Mouse (Mus musculus): ENCODE data around the gene Fbxo24. TPM values are rescaled to one million over a fixed set of nuclear protein-coding genes. Genes with fewer than 3 reads are reported as not detected.
A peak's percentile ranks its signal among the peaks of the same experiment; 100 is the strongest.
"Not testable (repeated sequence)": the region's sequence is repeated elsewhere in the genome, so short reads cannot be mapped to it uniquely, and the experiment has no call there.

Fbxo24 gene
- total RNA-seq, 2 experiments from 2014 or later = 0.20 to 0.47 TPM

DNA sequence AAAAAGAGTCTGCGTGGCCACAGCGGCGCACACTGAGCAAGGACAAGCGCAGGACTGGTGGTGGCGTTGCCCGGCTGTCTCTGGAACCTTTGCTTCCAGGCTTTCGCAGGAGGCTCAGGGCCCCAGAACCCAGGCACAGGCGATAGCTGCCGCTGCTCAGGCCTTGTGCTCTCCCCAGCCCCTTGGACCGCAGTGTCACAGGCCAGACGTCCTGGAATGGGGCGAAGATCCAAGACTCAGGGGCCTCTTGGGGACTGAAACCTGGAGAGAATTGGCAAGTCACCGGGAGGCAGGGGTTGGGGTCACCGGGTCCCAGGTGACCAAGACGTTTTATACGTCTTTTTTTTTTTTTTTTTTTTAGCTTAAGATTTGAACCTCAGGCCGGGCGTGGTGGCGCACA, 15.7 kb upstream of the Fbxo24 start:
- DNase-seq (ENCODE audit: low spot score in 2 of 2) = no peak

DNA sequence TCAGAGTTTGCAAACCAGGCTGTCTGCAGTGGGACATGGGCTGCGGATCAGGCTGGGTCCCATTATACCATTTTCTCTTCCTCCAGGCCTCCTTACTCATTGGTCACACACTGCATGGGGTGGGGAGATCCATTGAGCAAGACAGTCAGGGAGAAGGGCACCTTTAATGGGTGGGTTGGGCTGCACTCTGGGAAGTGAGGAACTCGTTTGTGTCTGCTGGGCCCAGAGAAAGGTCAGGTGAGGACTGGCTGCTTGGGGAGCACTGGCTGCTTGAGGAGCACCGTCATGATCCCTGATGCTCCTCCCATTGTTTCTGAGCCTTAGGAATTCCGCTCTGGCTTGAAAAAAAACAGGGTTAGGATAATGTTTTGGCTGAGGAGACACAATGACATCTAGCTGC, 14.1 kb upstream of the Fbxo24 start:
- no peak for DNase-seq (ENCODE audit: low spot score in 2 of 2)

DNA sequence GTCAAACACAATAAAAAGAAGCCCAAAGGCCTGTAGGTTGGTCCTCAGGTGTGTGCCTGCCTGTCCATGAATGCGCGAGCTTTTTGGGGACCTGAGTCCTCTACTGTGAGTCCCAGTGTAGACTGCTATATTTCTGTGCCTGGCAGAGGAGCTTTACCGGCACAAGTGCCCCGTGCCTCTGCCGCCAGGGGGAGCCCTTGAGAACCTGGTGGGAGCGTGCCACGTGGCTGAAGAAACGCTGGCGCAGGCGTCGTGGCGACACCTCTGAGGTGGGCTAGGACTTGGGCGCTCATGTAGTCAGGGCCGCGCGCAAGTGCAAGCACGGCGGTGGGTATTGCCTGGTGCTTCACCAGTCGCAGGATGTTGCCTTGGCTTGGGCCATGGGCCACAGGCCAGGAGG, 12.3 kb upstream of the Fbxo24 start, which contains the start of gene Sap25:
Gene Sap25, plus strand, starts transcription at position 281 of the 400 bp plus-strand sequence.
- no peak for DNase-seq (ENCODE audit: low spot score in 2 of 2)

DNA sequence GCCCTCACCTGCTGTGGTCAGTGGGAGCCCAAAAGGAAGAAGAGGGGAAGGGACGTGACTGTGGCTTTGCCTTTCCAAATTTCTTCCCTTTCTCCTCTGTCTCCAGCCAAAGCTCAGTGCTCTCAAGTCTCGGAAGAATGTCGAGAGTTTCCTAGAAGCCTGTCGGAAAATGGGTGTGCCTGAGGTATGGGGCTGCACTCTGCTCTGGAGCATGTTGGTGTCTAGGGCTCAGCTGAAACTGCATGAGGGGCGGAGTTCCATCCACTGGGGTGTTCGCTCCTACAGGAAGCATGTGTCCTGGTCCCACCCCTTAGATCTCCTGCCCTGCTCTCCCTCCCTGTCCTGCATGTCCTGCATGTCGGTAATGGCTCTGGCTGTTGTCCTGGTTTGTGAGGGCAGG, 10.7 kb upstream of the Fbxo24 start:
- DNase-seq (ENCODE audit: low spot score in 2 of 2) = no peak

DNA sequence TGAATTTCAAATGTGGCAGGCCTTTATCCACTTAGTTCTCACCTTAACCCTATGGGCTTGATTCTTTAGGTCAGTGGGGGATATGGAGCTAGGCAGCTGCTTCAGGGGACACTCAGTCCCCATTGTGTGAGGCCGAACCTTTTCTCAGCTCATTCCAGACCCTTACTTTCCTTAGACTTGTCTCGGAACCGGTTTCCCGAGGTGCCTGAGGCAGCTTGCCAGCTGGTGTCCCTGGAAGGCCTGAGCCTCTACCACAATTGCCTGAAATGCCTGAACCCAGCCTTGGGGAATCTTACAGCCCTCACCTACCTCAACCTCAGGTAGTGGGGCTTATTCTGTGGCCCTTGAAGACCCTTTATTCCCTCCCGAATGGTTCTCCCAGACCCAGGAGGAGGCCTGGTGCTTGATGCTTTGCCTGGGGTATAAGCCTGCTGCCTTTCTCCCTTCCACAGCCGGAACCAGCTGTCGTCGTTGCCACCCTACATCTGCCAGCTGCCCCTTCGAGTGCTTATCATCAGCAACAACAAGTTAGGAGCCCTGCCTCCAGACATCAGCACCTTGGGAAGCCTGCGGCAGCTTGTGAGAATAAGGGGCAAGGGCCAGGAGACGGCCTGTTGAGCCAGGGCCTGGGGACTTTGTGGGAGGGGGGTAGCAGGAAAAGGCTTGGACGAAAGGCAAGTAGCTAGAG, 4.7 kb upstream of the Fbxo24 start:
- DNase-seq (ENCODE audit: low spot score in 2 of 2) = no peak

DNA sequence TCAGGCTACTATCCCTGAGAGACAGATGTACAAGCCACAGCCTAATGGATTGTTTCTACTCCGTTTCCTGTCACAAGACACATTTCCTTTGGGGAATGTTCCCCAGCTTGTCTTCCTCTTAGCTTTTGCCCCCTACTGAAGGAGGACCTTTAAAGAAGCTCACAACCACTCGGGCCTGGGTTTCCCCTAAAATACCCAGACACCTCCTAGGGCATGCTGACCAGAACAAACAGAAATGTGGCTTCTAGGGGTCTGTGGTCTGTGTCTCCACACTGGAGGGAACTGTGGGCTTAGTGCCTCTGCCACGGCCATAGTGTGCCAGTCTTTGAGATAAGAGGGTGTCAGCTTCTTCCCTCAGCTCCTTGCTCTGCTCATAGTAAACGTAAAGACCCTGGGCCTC, 2.8 kb upstream of the Fbxo24 start:
- no peak for DNase-seq (ENCODE audit: low spot score in 2 of 2)

DNA sequence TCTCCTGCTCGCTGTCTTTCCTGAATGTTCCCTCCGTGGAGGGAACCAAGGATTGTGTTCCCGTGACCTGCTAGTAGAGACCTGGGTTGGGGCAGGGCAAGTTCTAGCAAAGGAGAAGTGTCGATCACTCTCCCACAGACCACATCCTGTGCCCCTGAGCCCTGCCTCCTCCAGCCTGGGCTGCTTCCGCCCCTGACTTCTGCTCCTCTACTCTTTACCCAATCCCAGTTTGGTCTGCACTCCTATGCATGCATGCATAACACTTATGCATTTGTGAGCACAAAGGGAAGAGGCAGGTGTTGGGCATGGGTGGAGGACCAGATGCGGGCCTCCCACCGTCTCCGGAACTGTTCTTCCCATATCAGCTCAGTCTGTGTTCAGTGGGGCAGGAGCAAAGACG, 2.4 kb upstream of the Fbxo24 start:
- DNase-seq (ENCODE audit: low spot score in 2 of 2) = peak; percentile 41 to 66

DNA sequence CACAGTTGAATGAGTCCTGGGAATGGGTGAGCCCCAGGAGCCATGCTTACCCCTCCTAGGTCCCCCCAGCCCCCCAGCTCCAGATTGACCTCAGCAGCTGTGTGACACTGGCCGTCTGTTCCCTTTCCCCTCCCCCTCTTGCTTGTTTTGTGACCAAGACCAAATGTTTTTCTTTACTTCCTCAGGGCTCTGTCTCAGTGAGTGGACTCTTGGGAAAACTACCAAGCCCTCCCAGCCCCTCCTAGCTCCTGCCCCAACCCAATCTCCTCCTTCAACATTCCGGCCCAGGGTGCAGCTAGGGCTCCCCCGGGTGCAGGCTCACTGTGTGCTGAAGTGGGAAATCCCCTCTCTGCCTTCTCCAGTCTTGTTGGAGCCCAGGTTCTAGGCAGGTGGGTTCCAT, 1.8 kb upstream of the Fbxo24 start:
- no peak for DNase-seq (ENCODE audit: low spot score in 2 of 2)

DNA sequence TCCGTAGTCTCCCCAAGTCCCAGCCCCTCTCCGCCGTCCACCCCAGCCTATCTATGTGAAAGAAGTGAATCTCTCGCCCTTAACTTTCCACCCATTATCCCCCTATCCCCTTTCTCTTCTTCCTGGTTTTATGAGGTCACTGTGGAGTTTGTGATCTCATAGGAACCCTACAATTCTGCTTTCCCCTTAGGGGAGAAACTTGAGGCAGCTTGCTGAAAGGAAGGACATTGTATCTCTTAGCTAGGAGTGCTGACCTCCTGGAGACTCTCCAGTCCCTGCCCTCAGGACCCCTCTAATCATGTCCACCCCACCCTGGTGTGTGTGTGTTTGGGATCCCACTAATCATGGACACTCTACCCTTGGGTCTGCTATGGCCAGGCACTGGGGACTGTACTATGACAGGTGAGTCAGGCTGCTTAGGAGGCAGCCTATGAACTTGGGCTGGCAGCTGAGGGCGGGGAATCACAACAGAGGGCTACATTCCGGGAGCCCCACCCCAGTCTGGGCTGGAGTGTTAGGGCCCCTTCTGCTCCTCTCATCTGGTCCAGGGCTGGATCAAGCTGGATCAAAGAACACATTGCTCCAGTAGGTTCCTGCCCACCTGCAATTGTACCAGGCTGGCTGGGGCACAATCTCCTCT, 1.2 kb upstream of the Fbxo24 start:
- no peak for DNase-seq (ENCODE audit: low spot score in 2 of 2)

DNA sequence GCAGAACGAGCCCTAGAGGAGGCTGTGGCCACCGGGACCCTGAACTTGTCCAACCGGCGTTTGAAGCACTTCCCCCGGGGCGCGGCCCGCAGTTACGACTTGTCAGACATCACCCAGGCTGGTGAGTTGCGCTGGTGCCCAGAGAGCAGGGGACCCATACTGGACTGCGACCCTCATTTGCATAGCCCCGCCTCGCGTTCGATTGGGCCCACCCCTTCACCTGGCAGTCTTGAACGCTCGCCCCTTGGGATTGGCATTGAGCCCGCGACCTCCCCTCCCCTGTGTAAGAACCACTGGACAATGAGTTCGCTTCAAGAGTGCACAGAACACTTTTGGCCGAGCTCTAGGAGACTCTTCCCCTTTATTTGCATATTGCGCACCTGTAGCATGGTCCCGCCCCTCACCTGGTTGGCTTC, 512 bp upstream of the Fbxo24 start:
- DNase-seq (ENCODE audit: low spot score in 2 of 2) = no peak

DNA sequence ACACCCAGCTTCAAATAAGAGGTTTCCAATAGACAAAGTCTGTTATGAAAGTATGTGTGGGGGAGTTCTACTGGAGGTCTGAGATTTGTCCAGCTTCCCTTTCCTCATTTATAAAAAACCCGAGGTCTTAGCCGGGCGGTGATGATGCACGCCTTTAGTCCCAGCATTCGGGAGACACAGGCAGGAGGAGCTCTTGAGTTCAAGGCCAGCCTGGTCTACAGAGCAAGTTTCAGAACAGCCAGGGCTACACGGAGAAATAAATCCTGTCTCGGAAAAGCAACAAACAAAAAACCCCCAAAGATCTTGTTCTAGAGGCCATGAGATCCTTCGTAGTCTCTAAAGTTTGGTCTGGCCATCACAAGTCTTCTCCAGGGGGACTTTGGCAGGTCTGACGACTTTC, 811 bp downstream of the Fbxo24 start:
- DNase-seq (ENCODE audit: low spot score in 2 of 2) = no peak

DNA sequence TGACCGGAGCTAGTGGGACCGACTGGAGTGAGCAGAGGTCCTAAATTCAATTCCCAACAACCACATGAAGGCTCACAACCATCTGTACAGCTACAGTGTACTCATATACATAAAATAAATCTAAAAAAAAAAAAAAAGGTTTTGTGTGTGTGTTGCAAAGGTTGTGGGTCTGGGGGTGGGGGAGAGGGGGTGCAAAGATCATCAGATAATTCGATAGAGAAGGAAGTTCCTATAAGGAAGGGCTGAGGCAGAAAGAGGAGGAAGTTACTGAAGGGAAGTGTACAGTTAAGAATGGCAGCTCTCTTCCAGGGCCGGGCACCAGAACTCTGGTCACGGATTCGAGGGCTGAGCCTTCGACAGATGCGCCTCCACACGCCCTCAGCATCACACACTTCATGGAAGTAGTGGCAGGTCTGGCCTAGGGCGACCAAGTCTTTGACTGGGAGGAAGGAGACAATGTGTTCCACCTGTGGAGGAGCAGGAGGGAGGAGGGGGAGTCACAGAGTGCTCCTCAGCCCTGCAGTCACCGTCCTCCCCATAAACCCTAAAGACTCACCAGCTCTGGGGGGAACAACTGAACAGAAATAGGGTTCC, 4.8 kb downstream of the Fbxo24 start:
- no peak for DNase-seq (ENCODE audit: low spot score in 2 of 2)

DNA sequence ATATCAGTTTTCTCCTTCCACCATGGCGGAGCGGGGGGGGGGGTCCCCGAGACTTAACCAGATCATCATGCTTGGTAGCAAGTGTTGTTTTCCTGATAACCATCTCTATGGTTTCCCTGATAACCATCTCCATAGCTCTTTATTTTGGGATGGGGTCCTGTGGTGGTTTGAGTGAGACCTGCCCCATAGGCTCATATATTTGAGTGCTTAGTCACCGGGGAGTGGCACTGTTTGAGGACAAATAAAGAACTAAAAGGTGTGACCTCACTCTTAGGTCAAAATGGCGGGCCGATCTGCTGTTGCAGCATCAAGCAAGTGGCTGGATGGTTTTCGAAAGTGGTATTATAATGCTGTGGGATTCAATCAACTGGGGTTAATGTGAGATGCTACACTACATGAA, 13.5 kb downstream of the Fbxo24 start:
- DNase-seq (ENCODE audit: low spot score in 2 of 2) = no peak

DNA sequence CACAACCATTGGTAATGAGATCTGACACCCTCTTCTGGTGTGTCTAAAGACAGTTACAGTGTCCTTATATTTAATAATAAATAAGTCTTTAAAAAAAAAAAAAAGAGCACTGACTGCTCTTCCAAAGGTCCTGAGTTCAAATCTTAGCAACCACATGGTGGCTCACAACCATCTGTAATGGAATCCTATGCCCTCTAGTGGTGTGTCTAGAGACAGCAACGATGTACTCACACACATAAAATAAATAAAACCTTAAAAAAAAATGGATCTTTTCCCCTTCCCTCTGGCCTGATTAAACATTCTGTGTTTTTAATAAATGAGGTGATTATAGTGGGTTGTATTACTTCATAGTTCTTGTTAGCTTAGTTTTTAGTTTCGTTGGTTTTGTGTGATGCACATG, 13.9 kb downstream of the Fbxo24 start:
- not testable (repeated sequence) for DNase-seq (ENCODE audit: low spot score in 2 of 2)

DNA sequence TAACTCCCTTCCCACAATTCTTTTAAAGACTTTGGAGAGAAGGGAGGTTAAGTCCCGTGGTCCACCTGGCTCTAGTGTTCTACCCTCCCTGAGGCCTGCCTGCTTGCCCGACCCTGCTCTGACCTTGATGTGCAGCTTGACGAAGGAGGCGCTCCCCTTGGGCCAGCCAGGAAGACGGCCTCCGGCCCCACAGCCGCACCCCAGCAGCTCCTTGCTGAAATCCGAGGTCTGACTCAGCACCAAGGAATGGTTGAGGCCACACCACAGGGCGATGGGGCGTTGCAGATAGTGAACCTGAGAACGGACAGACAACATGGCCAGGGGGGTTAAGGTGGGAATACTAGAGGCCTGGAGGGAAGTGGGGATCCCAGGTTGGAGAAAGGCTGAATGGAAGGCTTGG, 15.3 kb downstream of the Fbxo24 start, which contains the start of gene Pcolce:
Gene Pcolce, minus strand, starts transcription at position 235 of the 400 bp plus-strand sequence.
- DNase-seq (ENCODE audit: low spot score in 2 of 2) = no peak

DNA sequence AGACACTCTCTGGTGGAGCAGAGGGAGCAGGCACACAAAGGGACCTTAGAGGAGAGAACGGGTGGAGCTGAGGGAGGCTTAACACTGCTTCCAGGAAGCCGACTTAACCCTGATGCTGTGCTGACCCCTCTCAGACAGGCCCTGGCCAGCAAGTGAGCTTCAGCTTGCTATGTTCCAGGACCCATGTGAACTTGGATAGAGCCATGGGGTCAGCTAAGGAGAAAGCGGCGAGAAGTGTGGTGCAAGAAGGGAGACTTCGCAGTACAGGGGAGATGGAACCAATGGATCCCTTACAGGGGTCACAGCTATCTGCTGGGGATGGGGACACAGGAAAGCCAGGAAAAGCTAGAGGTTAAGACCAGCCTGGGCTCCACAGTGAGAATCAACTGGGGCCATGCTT, 15.7 kb downstream of the Fbxo24 start:
- no peak for DNase-seq (ENCODE audit: low spot score in 2 of 2)

DNA sequence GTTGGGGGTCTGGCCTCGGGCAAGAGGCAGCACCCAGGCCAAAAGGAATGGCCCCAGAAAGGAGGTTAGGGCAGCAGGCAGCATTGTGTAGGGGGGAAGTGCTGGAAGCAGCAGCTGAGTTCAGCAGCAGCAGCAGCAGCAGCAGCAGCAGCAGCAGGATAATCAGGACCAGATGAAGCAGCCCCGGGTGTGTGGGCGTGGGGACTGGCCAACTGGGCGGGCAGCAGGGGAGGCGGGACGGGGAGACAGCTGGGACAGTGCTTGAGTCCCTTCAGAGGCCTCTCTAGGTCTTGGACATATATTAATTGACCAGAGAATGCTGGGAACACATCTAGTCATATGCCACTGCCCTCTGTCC, 17.6 kb downstream of the Fbxo24 start:
- DNase-seq (ENCODE audit: low spot score in 2 of 2) = no peak

DNA sequence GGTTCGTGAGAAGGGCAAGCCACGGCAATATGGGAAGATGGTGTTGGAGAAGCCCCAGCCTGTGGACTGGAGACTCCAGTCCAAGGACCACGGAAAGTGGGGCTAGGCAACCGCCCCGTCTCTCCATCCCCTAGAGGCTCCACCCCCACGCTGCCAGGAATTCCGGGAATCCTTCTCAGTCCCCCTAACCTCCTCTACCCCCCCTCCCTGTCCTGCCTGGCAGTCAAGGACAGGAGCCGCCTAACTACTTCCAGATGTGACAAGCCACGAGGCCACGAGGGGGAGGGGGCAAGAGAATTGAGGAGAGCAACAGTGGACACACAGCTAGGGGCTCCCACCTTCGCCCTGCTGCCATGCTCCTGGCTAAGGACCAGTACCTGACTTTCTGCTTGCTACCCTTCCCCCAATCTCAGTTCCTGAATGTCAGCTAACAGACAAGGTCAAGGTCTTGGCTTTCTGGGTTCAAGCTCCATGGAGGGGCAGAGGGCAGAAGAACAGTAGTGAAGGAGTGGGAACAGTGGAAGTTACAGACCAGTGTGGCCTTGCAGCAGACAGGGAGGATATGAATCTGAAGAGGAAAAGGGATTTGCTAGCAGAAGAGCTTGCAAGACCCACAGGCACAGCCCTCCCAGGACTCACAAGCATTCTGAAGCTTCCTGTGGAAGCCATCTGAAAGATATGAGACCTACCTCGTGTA, 18.1 kb downstream of the Fbxo24 start:
- no peak for DNase-seq (ENCODE audit: low spot score in 2 of 2)

DNA sequence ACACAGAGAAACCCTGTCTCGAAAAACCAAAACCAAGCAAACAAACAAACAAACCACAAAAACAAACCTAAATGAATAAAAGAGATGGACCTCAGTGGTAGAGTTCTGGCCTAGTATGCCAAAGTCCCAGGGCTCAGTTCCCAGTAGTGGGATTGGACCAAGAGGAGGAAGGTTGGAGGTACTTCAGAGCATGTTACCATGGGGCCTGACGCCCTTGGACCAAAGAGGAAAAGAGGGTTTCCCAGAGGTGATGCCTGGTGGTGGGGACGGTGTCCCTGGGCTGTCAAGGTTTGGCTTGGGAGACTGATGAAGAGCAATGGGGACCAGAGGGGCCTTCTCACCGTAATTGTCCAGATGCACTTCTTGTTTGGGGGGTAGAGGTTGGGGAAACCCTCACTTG, 18.7 kb downstream of the Fbxo24 start:
- DNase-seq (ENCODE audit: low spot score in 2 of 2) = no peak

DNA sequence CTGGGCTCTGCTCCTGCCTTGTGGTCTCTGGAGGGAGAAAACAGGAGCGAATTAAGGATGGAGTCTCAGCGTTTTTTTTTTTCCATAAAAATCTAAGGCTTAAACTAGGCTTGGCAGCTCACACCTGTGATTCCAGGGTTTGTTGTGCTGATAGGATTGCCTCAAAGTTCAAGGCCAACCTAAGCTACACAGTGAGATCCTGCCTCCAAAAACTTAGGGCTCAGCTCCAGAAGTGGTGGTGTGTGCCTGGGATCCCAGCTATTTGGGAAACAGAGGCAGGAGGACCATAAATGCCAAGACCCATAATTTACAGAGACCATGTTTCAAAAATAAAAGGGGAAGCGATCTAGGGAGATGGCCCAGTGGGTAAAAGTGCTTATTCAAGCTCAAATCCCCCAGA, 19.5 kb downstream of the Fbxo24 start:
- no peak for DNase-seq (ENCODE audit: low spot score in 2 of 2)

DNA sequence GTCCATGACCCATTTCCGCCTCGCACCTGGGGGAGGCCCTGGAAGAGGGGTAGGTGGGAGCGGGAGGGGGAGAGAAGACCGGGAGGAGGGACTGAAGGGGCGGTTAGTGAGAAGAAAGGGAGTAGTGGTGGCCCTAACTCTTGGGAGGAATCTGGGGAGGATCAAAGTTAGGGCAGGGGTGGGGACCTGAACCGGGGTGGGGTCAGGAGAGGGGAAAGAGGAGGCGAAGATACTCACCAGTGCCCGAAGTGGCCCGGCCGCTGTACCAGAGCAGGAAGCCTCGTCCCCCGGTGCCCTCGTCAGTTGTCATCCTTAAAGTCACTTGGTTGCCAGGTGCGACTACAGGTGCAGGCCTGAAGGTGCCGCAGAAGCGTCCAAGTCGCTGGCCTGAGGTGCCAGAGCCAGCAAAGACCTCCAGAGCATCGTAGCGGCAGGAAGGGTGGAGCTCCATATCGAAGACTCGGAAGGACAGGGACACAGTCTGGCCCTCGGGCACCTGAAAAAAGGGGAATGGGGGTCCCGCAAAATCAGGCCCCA, 20.1 kb downstream of the Fbxo24 start:
- no peak for DNase-seq (ENCODE audit: low spot score in 2 of 2)

Measured in layer of hippocampus, adult 18-20 months (tissue).